Mouse (Mus musculus) kidney, adult 2 months (tissue): ENCODE measurements around the gene Rps27l. TPM values are rescaled to one million over a fixed set of nuclear protein-coding genes. Genes with fewer than 3 reads are reported as not detected.

ENCODE experiments used
- DNase-seq: peaks from one replicate; pipeline ENCODE4 v3.0.0; 2021
- H3K27ac ChIP-seq: fragments of 200-500 bp; 2 replicates; pipeline ENCODE4 v1.5.1; 2012; ENCODE audit warnings: low read depth, low read length, control low read depth, inconsistent platforms; ENCODE audit not compliant: insufficient read depth
- H3K27me3 ChIP-seq: fragments of 200-500 bp; replicated peaks from 2 replicates; pipeline ENCODE4 v1.6.1; 2012; ENCODE audit warnings: mild to moderate bottlenecking, moderate library complexity, low read length, inconsistent platforms; ENCODE audit not compliant: control insufficient read depth, insufficient read depth
- H3K36me3 ChIP-seq: fragments of 200-500 bp; 2 replicates; pipeline ENCODE4 v1.6.1; 2012; ENCODE audit warnings: mild to moderate bottlenecking, moderate library complexity, low read length, inconsistent platforms; ENCODE audit not compliant: control insufficient read depth, insufficient read depth
- H3K4me1 ChIP-seq: fragments of 200-500 bp; 2 replicates; pipeline ENCODE4 v1.6.1; 2011; ENCODE audit warnings: low read length; ENCODE audit not compliant: control insufficient read depth, insufficient read depth
- H3K4me3 ChIP-seq: fragments of 200-500 bp; 2 replicates; pipeline ENCODE4 v1.5.1; 2011; ENCODE audit warnings: mild to moderate bottlenecking, low read depth, low read length, control low read depth; ENCODE audit not compliant: insufficient read depth
- CTCF ChIP-seq: fragments of 200-500 bp; conservative IDR thresholded peaks from 2 replicates; pipeline ENCODE4 v1.5.1; 2011; ENCODE audit warnings: low read depth, mild to moderate bottlenecking, control low read depth, low read length, moderate library complexity, mixed read lengths; ENCODE audit not compliant: insufficient read depth, insufficient read length
- POLR2A ChIP-seq: fragments of 200-500 bp; IDR thresholded peaks from one replicate; pipeline ENCODE4 v1.6.1; 2011; ENCODE audit warnings: low read depth, low read length, control low read depth
- WGBS: fragments of 180-500 bp; shearing (Covaris S2); methylation state at CpG from one replicate; pipeline ENCODE4 v1.1.7; 2018; 5-methylcytosine and 5-hydroxymethylcytosine counted together
- polyA plus RNA-seq: library from polyadenylated mRNA; depleted of rRNA; stranded (reverse); fragments of >200 nt; gene quantifications from 2 replicates; pipeline ENCODE4 v1.2.3, GENCODE M21; 2012; rRNA removed

Gene Rps27l
- 92.4 and 128 TPM in 2 replicates for polyA plus RNA-seq

DNA sequence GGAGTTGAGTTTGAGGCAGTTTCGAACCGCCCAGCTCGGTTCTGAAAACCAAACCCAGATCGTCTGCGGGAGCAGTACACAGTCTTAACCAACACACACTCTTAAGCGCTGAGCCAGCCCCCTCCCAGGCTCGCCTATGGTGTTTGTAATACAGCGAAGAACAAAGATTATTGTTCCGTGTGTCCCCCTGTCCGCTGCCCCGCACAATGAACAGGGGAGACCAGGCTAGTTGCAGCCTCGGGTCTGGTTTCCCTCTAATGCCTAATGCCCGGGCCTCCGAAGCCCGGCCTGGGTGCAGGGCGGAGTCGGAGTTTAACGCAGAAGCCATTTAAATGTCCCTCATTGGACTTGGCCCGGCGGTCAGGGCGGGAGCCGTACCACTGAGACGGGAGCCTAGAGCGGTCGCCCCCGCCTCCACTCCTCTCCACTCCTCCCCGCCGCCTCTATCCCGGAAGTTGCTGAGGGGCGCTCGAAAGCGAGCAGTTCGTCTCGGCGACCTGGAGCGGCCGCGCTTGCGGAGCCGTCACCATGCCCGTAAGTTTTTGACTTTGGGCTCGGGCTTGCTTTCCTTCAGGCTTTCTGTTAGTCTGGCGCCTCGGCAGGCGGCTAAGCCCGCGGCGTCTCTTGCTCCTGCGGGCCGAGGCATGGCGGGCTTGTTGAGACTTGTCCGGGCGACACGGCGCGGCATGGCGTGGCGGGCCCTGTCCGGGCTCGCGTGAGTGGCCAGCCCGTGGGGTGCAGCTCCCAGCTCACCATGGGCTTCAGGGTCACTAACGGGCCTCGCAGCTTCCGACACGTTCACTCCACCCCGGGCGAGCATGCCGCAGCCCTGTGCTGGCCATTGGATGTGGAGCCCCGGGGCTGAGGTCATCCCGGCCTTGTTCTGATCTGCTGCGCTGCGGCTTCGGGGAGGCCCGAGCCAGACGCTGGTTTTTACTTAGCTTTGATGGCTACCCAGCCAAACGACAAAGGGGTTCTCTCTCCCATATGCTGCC is at the start of gene Rps27l:
Gene Rps27l (plus strand): TSS at position 440 of the 995 bp plus-strand sequence.
- no peaks in the 10 kb centered on the region for H3K27me3 ChIP-seq
- peak; percentile 97 for DNase-seq
- peak within 1 kb of the TSS; percentile 84 for H3K4me3 ChIP-seq
- H3K36me3 ChIP-seq = peaks cover 3% of the 10 kb centered on the region; the same call in 1 of the 2 replicates
- H3K4me1 ChIP-seq = no peaks in the 10 kb centered on the region
- H3K27ac ChIP-seq = peak within 1 kb of the TSS; percentile 81
- WGBS = under 1% methylated on average over 77 of the region's 77 CpGs
- TF ChIP-seq CTCF (0 out of 2 replicates have a peak, but pooled peaks have one; percentile 0), POLR2A (peak; percentile 81)

DNA sequence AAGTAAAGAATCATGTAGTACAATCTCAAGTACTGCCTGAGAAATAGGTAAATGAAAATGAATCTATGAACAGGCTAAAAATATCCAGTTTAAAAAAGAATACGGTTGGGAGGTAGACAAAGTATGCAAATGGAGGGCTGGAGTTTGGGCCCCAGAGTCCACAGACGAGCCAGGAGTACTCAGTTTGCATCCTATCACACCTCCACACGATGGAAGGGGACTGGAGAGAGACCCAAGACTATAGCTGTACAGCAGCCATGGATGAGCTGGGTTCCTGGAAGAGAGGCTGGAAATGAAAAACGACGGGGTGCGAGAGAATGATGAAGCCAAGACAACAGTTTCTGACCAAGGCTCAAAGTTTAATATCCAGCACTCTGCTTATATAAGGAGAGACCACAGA is 48.9 kb upstream of the Rps27l start:
- WGBS = 82% methylated on average over 6 of the region's 6 CpGs
- DNase-seq = no peak
- H3K36me3 ChIP-seq = no peaks in the 10 kb centered on the region
- no peak for TF ChIP-seq CTCF
- TF ChIP-seq POLR2A = no peak
- H3K27me3 ChIP-seq = no peaks in the 10 kb centered on the region
- no peak overlapping the region for H3K4me3 ChIP-seq
- no peak overlapping the region for H3K27ac ChIP-seq
- H3K4me1 ChIP-seq = no peaks in the 10 kb centered on the region

DNA sequence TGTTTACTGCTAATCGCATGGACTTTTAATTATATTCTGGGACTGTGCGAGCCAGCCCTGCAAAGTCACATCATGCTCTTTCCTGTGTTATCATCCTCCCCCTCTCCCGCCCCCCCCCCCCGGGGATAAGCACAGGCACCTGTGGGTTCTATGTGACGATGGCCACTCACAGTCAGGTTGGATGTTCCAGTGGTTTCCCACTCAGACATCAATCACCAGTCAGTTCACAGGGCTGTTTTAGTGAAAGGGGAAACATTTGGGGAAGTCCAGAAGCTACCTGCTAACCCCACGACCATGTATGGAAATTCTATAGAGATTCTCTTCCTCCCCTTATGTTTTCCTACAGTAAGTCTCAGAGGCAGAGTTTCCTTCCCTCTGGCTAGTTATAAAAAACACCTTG is 48.0 kb upstream of the Rps27l start:
- 76% methylated on average over 6 of the region's 6 CpGs for WGBS
- TF ChIP-seq CTCF = no peak
- TF ChIP-seq POLR2A = no peak
- H3K4me3 ChIP-seq = no peak overlapping the region
- no peaks in the 10 kb centered on the region for H3K27me3 ChIP-seq
- H3K4me1 ChIP-seq = no peaks in the 10 kb centered on the region
- H3K36me3 ChIP-seq = no peaks in the 10 kb centered on the region
- no peak for DNase-seq
- H3K27ac ChIP-seq = no peak overlapping the region

DNA sequence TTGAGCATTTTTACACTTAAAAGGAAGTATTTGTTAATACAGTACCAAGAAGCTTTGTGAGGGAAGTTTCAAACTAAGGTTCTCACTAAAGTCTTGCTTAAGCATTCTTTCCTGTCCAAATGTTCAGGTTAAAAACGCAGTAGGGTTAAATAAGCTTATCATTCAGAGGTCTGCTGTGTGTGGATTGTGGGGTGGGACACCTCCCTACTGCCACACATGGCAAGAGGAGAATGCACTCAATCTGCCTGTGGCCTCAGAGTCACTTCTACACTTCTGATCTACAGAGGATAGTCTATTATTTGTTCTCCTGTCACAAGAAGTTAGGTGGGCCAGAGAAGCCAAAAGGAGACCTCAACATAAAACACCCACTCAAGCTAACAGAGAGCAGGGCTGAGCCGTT is 46.8 kb upstream of the Rps27l start:
- WGBS = 77% methylated on average over 2 of the region's 2 CpGs
- H3K4me1 ChIP-seq = no peaks in the 10 kb centered on the region
- no peaks in the 10 kb centered on the region for H3K27me3 ChIP-seq
- no peak for DNase-seq
- no peak overlapping the region for H3K4me3 ChIP-seq
- H3K36me3 ChIP-seq = no peaks in the 10 kb centered on the region
- no peak overlapping the region for H3K27ac ChIP-seq
- TF ChIP-seq POLR2A (no peak), CTCF (no peak)

DNA sequence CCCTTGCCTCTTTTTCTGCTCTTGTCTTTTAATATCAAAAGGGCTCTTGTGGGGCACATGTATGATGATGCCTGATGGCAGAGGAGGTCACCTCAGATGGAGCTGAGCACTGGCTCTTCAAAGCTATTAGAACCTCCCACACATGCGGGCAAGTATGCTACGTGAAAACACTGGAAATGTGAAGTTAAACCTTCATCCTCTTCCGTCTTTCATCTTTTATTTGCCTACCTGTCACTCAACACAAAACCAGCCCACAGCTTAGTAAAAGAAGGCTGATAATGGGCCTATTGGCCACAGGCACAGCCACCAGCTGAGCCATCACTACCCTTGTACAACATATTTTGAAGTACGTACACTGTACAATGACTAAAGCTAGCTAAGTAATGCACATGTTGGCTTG is 46.4 kb upstream of the Rps27l start:
- H3K4me3 ChIP-seq = no peak overlapping the region
- DNase-seq = no peak
- TF ChIP-seq CTCF (no peak), POLR2A (no peak)
- H3K27ac ChIP-seq = no peak overlapping the region
- 88% methylated on average over 4 of the region's 4 CpGs for WGBS
- H3K36me3 ChIP-seq = no peaks in the 10 kb centered on the region
- H3K27me3 ChIP-seq = no peaks in the 10 kb centered on the region
- no peaks in the 10 kb centered on the region for H3K4me1 ChIP-seq

DNA sequence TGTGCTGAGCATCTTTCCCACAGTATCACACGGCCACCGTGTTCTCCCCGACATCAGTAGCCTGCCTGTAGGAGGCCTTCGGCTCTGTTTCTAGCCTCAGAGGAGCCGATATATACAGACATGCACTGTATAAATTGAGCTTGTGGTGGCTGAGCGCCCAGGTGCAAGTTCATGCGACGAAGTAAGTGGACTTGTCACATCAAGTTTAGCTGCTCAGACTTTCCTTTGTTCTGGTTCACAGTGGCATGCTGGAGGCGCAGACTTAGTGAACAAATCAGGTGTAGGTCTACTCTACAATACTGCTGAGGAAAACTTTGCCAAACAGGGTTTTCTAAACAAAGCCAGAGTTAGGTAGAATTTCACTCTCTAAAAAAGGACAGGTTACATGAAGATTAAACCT is 39.9 kb upstream of the Rps27l start:
- Histone ChIP-seq H3K27ac (no peak overlapping the region), H3K4me3 (no peak overlapping the region), H3K4me1 (no peaks in the 10 kb centered on the region; the same call in 1 of the 2 replicates), H3K36me3 (no peaks in the 10 kb centered on the region), H3K27me3 (no peaks in the 10 kb centered on the region)
- WGBS = 68% methylated on average over 9 of the region's 9 CpGs
- TF ChIP-seq POLR2A = no peak
- DNase-seq = no peak

DNA sequence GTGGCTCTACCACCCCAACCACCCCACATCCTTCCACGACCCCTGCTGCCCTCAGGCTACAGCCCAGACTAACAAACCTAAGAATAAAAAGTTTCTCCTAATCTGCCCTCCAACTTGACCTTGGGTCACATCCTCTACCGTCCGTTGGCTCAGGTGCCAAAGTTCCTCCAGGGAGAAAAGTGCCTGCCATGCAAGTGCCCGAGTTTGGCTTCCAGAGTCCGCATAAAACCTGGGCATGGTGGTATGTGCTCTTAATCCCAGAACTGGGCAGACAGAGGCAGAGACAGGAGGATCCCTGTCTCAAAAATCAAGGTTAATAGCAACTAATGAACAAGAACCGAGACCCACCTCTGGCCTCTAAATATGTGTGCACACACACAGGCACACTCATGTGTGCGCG is 38.8 kb upstream of the Rps27l start:
- TF ChIP-seq CTCF = no peak
- no peak for TF ChIP-seq POLR2A
- Histone ChIP-seq H3K4me3 (no peak overlapping the region), H3K36me3 (no peaks in the 10 kb centered on the region), H3K4me1 (no peaks in the 10 kb centered on the region; the same call in 1 of the 2 replicates), H3K27ac (no peak overlapping the region), H3K27me3 (no peaks in the 10 kb centered on the region)
- 63% methylated on average over 8 of the region's 8 CpGs for WGBS
- DNase-seq = no peak
